Mouse (Mus musculus): ENCODE data around the gene Arhgef10l.

DNA sequence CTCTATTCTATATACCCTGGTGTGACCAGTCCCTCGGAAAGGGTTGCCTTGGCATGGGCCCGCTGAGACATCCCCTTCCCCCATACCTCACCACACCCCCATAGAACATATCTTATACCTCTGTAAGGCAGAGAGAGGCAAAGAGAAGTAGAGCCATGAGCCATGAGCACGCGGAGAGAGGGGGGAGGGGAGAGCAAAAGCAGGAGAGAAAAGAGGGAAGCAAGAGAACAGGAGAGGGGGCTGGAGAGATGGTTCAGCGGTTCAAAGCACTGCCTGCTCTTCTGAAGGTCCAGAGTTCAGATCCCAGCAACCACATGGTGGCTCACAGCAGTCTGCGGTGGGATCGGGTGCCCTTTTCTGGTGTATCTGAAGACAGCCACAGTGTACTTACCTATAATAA is 25.7 kb upstream of the Arhgef10l start:
- TF ChIP-seq POLR2A (IDR thresholded peaks at IDR 0.05; ENCODE audit: low read depth, low read length) (no peak), CTCF (IDR thresholded peaks at IDR 0.05; ENCODE audit: extremely low read depth, insufficient read length, insufficient replicate concordance, low read depth, low read length) (no peak)
